Mouse (Mus musculus) neural tube, embryonic 15.5 days (tissue): ENCODE measurements around the gene Arhgap6. TPM values are rescaled to one million over a fixed set of nuclear protein-coding genes. Genes with fewer than 3 reads are reported as not detected.

Source experiments
- ATAC-seq: fragments of 200-750 bp; cut with Nextera tagmentation; 2 replicates; pipeline ENCODE4 v1.8.0; 2017; ENCODE audit warnings: mild to moderate bottlenecking, moderate TSS enrichment, moderate library complexity; ENCODE audit not compliant: low FRiP score
- H3K27ac ChIP-seq: fragments of 300-500 bp; sonication (generic); replicated peaks from 2 replicates; pipeline ENCODE4 v1.5.1; 2015; ENCODE audit warnings: mild to moderate bottlenecking, inconsistent platforms
- H3K27me3 ChIP-seq: fragments of 300-500 bp; sonication (generic); replicated peaks from 2 replicates; pipeline ENCODE4 v1.6.1; 2015; ENCODE audit warnings: inconsistent platforms
- H3K36me3 ChIP-seq: fragments of 300-500 bp; sonication (generic); 2 replicates; pipeline ENCODE4 v1.6.1; 2015; ENCODE audit warnings: inconsistent platforms
- H3K4me1 ChIP-seq: fragments of 300-500 bp; sonication (generic); 2 replicates; pipeline ENCODE4 v1.6.1; 2015; ENCODE audit warnings: inconsistent platforms
- H3K4me2 ChIP-seq: fragments of 300-500 bp; sonication (generic); 2 replicates; pipeline ENCODE4 v1.6.1; 2015; ENCODE audit warnings: inconsistent platforms, mild to moderate bottlenecking, moderate library complexity
- H3K4me3 ChIP-seq: fragments of 300-500 bp; sonication (generic); replicated peaks from 2 replicates; pipeline ENCODE4 v1.5.1; 2015; ENCODE audit warnings: mild to moderate bottlenecking, inconsistent platforms
- H3K9ac ChIP-seq: fragments of 300-500 bp; sonication (generic); replicated peaks from 2 replicates; pipeline ENCODE4 v1.6.1; 2015; ENCODE audit warnings: mild to moderate bottlenecking, inconsistent platforms
- H3K9me3 ChIP-seq: fragments of 300-500 bp; sonication (generic); replicated peaks from 2 replicates; pipeline ENCODE4 v1.6.1; 2016; ENCODE audit warnings: inconsistent platforms
- WGBS: fragments of 180-500 bp; shearing (Covaris S2); methylation state at CpG from one replicate; pipeline ENCODE4 v1.1.7; 2015; ENCODE audit warnings: mixed read lengths; 5-methylcytosine and 5-hydroxymethylcytosine counted together
- polyA plus RNA-seq: library from polyadenylated mRNA; unstranded; fragments of >200 nt; fragmentation: Nextera tagmentation; extraction: Ambion mirVana; gene quantifications from 2 replicates; pipeline ENCODE4 v1.2.1, GENCODE M21; 2015

Gene Arhgap6
- 2.6 and 3.8 TPM in 2 replicates for polyA plus RNA-seq

DNA sequence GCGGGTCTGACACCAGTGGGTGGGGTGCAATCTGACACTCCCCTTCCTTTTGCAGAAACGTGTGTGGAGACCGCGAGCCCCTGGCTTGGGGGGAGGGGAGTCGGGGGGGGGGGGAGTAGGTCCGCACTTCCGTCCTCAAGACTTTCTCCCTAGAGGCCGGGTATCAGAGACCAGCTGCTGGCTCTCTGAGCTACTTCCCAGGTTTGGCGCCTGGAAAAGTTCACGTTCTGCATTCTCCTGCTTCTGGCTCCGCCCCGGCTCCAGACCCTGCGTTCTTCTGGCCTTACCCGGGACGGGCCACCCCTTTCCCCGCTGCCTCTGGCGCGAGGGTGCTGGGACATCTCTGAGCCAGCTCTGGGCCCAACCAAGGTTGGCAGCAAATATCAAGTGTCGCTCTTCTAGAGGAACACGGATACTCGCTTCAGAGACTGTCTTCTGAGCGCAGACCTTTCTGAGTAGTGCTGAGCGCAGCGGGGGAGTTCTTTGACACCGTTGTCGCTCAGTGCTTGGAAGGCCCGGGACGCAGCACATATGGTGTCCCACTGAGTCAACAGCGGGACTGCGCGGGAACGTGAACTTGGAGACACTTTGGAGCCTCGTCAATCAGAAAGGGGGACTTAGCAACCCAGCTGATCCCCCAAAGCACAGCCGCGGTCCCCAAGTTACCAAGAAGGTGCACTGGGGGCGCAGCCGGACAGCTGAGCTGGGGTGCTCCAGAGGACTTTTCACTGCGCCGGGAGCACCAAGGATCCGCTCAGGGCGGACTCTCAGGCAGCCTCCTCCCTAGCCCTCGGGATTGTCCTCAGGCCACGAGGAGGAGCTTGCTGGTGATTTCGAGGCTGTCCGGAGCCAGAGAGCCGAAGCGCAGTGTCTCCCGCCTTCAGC, at the start of gene Arhgap6:
TSS of gene Arhgap6 (plus strand) at position 126 of the 885 bp plus-strand sequence.
- ATAC-seq = peak; percentile 53; the same call in 1 of the 2 replicates
- peak within 1 kb of the TSS; percentile 44 for H3K4me3 ChIP-seq
- no peak within 1 kb of the TSS for H3K27ac ChIP-seq
- peaks cover 42% of the 10 kb centered on the region for H3K27me3 ChIP-seq
- peaks cover 15% of the 10 kb centered on the region; the same call in 1 of the 2 replicates for H3K4me1 ChIP-seq
- no peaks in the 10 kb centered on the region for H3K9me3 ChIP-seq
- 18% methylated on average over 48 of the region's 48 CpGs for WGBS
- H3K36me3 ChIP-seq = no peaks in the 10 kb centered on the region
- H3K9ac ChIP-seq = peak within 1 kb of the TSS; percentile 14; the same call in 1 of the 2 replicates
- peak within 1 kb of the TSS; percentile 91 for H3K4me2 ChIP-seq

GRCm38 (mm10) chrX:168747011-168747410, 47.9 kb upstream of the Arhgap6 start:
- H3K9me3 ChIP-seq = no peaks in the 10 kb centered on the region
- ATAC-seq = no peak

GRCm38 (mm10) chrX:168795859-168796848, 1.3 kb downstream of the Arhgap6 start:
- peak overlapping the region; percentile 14; the same call in 1 of the 2 replicates for H3K9ac ChIP-seq
- 20% methylated on average over 55 of the region's 55 CpGs for WGBS
- peak overlapping the region; percentile 44 for H3K4me3 ChIP-seq
- ATAC-seq = peak; percentile 69
- H3K4me2 ChIP-seq = peak overlapping the region; percentile 91
- H3K9me3 ChIP-seq = no peaks in the 10 kb centered on the region
- no peaks in the 10 kb centered on the region for H3K36me3 ChIP-seq
- H3K27me3 ChIP-seq = peaks cover 42% of the 10 kb centered on the region
- H3K27ac ChIP-seq = no peak overlapping the region
- H3K4me1 ChIP-seq = peaks cover 15% of the 10 kb centered on the region; the same call in 1 of the 2 replicates

More at GRCm38 (mm10) chrX:168747011-168747410, 47.9 kb upstream of the Arhgap6 start:
- Histone ChIP-seq H3K27me3 (0 out of 2 replicates have a peak, but pooled peaks cover 8% of the 10 kb centered on the region), H3K4me2 (no peak overlapping the region), H3K4me3 (no peak overlapping the region), H3K9ac (no peak overlapping the region), H3K27ac (no peak overlapping the region), H3K4me1 (no peaks in the 10 kb centered on the region), H3K36me3 (no peaks in the 10 kb centered on the region)
- 46% methylated on average over 2 of the region's 2 CpGs for WGBS

DNA sequence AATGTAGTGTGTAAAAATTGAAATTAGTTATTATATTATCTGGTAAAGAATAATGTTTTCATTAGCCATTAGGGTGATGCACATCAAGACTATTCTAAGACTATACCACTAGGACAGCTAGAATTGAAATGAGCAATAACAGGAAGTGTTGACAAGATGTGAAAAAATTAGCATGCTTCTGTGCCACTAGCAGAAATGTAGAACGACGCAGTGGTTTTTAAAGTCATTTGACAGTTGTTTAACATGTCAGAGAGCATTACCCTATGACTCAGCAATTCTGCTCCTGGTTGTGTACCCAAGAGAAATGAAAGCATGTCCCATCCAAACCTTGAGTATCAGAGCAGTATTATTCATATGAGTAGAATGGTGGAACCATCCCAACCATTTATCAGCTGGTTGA, 9.8 kb downstream of the Arhgap6 start:
- H3K27me3 ChIP-seq = peaks cover 4% of the 10 kb centered on the region; the same call in 1 of the 2 replicates
- 91% methylated on average over 2 of the region's 2 CpGs for WGBS
- H3K4me3 ChIP-seq = no peak overlapping the region
- no peaks in the 10 kb centered on the region for H3K9me3 ChIP-seq
- no peak overlapping the region for H3K4me2 ChIP-seq
- H3K9ac ChIP-seq = no peak overlapping the region
- H3K36me3 ChIP-seq = no peaks in the 10 kb centered on the region
- no peaks in the 10 kb centered on the region for H3K4me1 ChIP-seq
- no peak for ATAC-seq
- no peak overlapping the region for H3K27ac ChIP-seq

DNA sequence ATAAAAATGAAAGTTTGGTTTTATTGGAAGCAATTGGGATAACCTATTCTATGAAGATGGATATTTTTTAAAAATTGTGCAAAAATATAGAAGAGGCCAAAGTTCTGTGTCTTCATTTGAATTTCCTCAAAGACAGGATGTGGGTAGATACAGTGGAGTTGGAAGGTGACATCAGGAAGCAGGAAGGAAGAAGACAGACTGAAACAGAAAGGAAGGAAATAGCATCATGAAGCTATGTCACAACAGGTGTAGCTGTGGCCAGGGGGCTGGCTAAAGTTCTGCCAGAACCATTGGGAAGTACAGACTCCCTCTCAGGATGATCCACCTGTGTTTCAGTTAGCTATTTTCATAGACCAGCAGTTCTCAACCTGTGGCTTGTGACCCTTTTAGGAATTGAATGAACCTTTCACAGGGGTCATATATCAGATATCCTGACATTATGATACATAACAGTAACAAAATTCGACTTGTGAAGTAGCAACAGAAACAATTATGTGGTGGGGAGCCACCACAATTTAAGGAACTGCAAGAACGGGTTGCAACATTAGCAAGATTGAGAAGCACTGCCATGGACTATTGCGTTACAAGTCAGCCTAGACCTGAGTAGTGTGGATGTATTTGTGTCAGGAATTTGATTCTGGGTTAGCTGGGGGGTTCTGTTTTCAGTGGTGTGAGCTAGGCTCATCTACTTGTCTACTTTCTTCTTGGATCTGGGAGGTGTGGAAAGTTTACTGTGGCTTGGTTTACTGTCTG, 15.8 kb downstream of the Arhgap6 start:
- H3K27ac ChIP-seq = no peak overlapping the region
- no peaks in the 10 kb centered on the region for H3K4me1 ChIP-seq
- 64% methylated on average over 3 of the region's 3 CpGs for WGBS
- H3K9me3 ChIP-seq = no peaks in the 10 kb centered on the region
- H3K4me3 ChIP-seq = no peak overlapping the region
- ATAC-seq = no peak
- no peak overlapping the region for H3K9ac ChIP-seq
- no peak overlapping the region for H3K4me2 ChIP-seq
- H3K27me3 ChIP-seq = peaks cover 6% of the 10 kb centered on the region; the same call in 1 of the 2 replicates
- no peaks in the 10 kb centered on the region for H3K36me3 ChIP-seq

- ATAC-seq = no peak
- H3K4me2 ChIP-seq = no peak overlapping the region
- H3K9ac ChIP-seq = no peak overlapping the region
- no peaks in the 10 kb centered on the region for H3K36me3 ChIP-seq
- H3K27me3 ChIP-seq = peaks cover 11% of the 10 kb centered on the region; the same call in 1 of the 2 replicates
- WGBS = 76% methylated on average over 3 of the region's 3 CpGs
- H3K9me3 ChIP-seq = no peaks in the 10 kb centered on the region
- no peak overlapping the region for H3K27ac ChIP-seq
- no peaks in the 10 kb centered on the region for H3K4me1 ChIP-seq
- H3K4me3 ChIP-seq = no peak overlapping the region
Observed at GRCm38 (mm10) chrX:168818858-168819257, 24.0 kb downstream of the Arhgap6 start.

DNA sequence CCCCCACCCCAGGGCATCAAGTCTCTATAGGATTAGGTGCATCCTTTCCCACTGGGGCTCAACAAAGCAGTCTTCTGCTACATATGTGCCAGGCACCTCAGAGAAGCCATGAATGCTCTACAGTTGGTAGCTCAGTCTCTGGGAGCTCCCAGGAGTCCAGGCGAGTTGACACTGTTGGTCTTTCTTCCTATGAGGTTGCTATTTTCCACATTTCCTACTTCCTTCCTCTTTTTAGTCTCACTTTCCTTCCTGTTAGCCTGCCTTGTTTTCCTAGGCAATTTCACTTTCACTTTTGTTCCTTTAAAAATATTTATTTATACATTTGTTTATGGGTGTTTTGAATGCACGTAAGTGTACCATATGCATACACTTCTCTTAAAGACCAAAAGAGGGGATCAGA, 29.3 kb downstream of the Arhgap6 start:
- peaks cover 14% of the 10 kb centered on the region; the same call in 1 of the 2 replicates for H3K27me3 ChIP-seq
- no peak overlapping the region for H3K9ac ChIP-seq
- no peaks in the 10 kb centered on the region for H3K4me1 ChIP-seq
- ATAC-seq = no peak
- no peak overlapping the region for H3K4me2 ChIP-seq
- H3K27ac ChIP-seq = no peak overlapping the region
- 84% methylated on average over 2 of the region's 2 CpGs for WGBS
- H3K9me3 ChIP-seq = no peaks in the 10 kb centered on the region
- no peaks in the 10 kb centered on the region for H3K36me3 ChIP-seq
- no peak overlapping the region for H3K4me3 ChIP-seq

DNA sequence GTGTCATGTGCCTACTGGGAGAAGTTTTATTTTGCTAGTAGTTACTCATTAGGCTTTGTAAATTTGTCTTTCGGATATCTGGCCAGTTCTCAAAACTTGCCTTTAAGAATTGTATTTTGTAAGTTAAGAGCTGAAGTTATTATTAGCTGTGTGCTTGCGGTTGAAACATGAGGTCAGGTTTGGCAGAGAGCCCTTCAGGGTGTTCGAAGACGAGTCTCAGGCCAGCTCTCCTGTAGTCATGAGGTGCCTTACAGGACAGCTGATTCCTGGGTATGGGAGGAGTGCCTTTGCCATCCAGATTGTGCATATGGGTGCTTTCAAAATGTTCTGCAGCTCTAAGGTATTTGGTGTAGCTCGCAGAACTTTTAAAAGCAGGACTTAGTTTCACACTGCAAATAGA, 37.4 kb downstream of the Arhgap6 start:
- no peak overlapping the region for H3K27ac ChIP-seq
- H3K27me3 ChIP-seq = peaks cover 11% of the 10 kb centered on the region; the same call in 1 of the 2 replicates
- H3K4me1 ChIP-seq = no peaks in the 10 kb centered on the region
- ATAC-seq = no peak
- no peak overlapping the region for H3K4me2 ChIP-seq
- H3K36me3 ChIP-seq = no peaks in the 10 kb centered on the region
- 88% methylated on average over 5 of the region's 5 CpGs for WGBS
- H3K9ac ChIP-seq = no peak overlapping the region
- H3K4me3 ChIP-seq = no peak overlapping the region
- H3K9me3 ChIP-seq = no peaks in the 10 kb centered on the region

DNA sequence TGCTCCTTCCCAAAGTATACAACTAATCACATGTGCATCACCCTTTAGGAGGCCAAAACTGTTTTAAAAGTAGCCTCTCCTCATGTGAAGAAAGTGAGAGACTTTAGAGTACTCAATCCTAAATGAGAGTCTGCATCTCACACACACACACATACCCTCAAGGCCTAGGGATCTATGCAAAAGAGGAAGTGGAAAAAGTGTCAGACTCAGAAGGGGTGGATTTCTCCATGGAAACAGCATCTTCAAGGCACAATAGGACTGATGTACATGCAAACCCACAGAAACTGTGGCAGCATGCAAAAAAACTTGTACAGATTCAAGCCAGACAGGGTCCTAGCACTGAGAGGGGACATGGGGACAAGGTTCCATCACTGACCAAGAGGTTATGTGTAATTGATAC, 53.2 kb downstream of the Arhgap6 start:
- no peaks in the 10 kb centered on the region for H3K9me3 ChIP-seq
- no peaks in the 10 kb centered on the region for H3K4me1 ChIP-seq
- no peak overlapping the region for H3K27ac ChIP-seq
- H3K36me3 ChIP-seq = no peaks in the 10 kb centered on the region
- peaks cover 3% of the 10 kb centered on the region; the same call in 1 of the 2 replicates for H3K27me3 ChIP-seq
- ATAC-seq = no peak
- H3K4me3 ChIP-seq = no peak overlapping the region
- H3K4me2 ChIP-seq = no peak overlapping the region
- H3K9ac ChIP-seq = no peak overlapping the region

- no peaks in the 10 kb centered on the region for H3K9me3 ChIP-seq
- no peak overlapping the region for H3K4me2 ChIP-seq
- ATAC-seq = no peak
- no peaks in the 10 kb centered on the region for H3K4me1 ChIP-seq
- no peaks in the 10 kb centered on the region for H3K36me3 ChIP-seq
- 52% methylated on average over 1 of the region's 1 CpGs for WGBS
- H3K9ac ChIP-seq = no peak overlapping the region
- H3K4me3 ChIP-seq = no peak overlapping the region
- no peaks in the 10 kb centered on the region for H3K27me3 ChIP-seq
- H3K27ac ChIP-seq = no peak overlapping the region
Observed at GRCm38 (mm10) chrX:168874688-168875087, 79.8 kb downstream of the Arhgap6 start.

DNA sequence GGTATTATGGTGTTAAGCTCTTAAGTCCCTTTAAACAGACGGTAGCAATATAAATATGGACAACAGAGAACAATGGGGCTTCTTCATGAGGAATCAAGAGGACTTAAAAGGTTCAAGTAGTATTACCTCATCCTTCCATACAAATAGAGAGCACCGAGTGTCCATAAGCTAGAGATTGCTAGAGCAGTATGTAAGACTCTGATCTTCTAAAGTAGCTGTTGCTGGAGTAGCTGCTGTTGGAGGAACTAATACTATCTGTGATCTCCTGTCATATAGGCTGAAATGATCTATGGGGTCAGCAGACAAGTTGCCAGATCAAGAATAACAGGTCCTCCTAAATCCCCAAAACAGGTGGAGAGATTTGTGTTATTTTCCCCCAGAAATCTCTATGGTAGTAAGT, 108.7 kb downstream of the Arhgap6 start:
- no peak overlapping the region for H3K27ac ChIP-seq
- H3K9me3 ChIP-seq = no peaks in the 10 kb centered on the region
- no peaks in the 10 kb centered on the region for H3K4me1 ChIP-seq
- H3K36me3 ChIP-seq = no peaks in the 10 kb centered on the region
- no peak for ATAC-seq
- H3K4me2 ChIP-seq = no peak overlapping the region
- 82% methylated on average over 2 of the region's 2 CpGs for WGBS
- no peak overlapping the region for H3K4me3 ChIP-seq
- H3K9ac ChIP-seq = no peak overlapping the region
- H3K27me3 ChIP-seq = peaks cover 6% of the 10 kb centered on the region; the same call in 1 of the 2 replicates
